Mouse (Mus musculus): Measurements from ENCODE around the gene Wdfy2. TPM values are rescaled to one million over a fixed set of nuclear protein-coding genes. Genes with fewer than 3 reads are reported as not detected.

The Wdfy2 gene
- polyA plus RNA-seq, 1 experiment: 11.2 TPM

DNA sequence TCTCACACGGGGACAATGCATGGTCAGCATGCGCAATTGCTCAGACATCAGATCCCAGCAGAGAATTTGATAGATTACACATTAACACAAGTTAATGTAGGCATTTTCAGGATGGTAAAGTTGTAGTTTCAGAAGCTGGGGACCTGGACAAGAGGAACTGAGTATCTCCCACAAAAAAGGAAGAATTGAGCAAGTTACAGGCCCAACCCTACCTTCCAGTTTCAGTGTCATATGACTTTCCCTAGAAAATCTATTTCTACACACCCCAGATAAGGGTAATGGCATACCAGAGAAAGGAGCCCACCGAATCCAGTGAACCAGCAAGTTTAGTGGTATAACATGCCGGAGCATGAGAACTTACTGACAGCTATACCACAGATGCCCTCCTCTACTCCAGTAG, 126.2 kb downstream of the Wdfy2 start:
- TF ChIP-seq CTCF (IDR thresholded peaks at IDR 0.05; ENCODE audit: low read depth, low read length): no peak
- TF ChIP-seq POLR2A (IDR thresholded peaks at IDR 0.05; ENCODE audit: insufficient read depth, low read length): no peak
- no peak for TF ChIP-seq EP300 (IDR thresholded peaks at IDR 0.05; ENCODE audit: insufficient read depth, low read depth, low read length)
- Histone ChIP-seq H3K27me3 (ENCODE audit: control insufficient read depth, insufficient read depth, low read length, poor library complexity, severe bottlenecking) (no peaks in the 10 kb centered on the region), H3K9ac (ENCODE audit: low read depth, poor library complexity, severe bottlenecking) (no peak overlapping the region), H3K9me3 (replicated peaks; ENCODE audit: control insufficient read depth, insufficient read depth, low read length, poor library complexity, severe bottlenecking) (no peaks in the 10 kb centered on the region), H3K27ac (ENCODE audit: insufficient read depth, low read length) (no peak overlapping the region), H3K4me1 (ENCODE audit: control insufficient read depth, insufficient read depth, low read length) (no peaks in the 10 kb centered on the region), H3K4me3 (ENCODE audit: low read depth, low read length) (no peak overlapping the region), H3K36me3 (ENCODE audit: control insufficient read depth, insufficient read depth, low read length, poor library complexity, severe bottlenecking) (no peaks in the 10 kb centered on the region)

DNA sequence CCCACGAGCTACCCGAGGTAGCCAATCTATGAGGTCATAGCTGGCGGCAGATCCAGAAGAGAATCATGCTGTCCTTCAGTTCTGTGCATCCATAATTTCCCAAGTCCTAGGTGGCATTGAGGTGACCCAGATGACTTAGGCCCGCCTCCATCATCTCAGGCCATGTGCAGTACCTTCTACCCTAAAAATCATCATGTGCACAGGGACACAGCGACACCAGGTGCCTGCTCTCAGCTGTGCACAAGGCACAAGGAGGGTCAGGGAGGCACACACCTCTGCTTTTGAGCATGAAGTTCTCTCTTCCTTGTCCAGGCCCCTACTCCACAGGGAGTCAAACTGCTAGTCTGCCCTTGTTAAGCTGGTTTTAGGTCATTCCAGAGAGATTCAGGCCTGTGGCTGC, 127.9 kb downstream of the Wdfy2 start:
- no peaks in the 10 kb centered on the region for H3K4me1 ChIP-seq (ENCODE audit: control insufficient read depth, insufficient read depth, low read length)
- no peaks in the 10 kb centered on the region for H3K36me3 ChIP-seq (ENCODE audit: control insufficient read depth, insufficient read depth, low read length, poor library complexity, severe bottlenecking)
- peak; percentile 61 for TF ChIP-seq CTCF (IDR thresholded peaks at IDR 0.05; ENCODE audit: low read depth, low read length)
- no peak for TF ChIP-seq EP300 (IDR thresholded peaks at IDR 0.05; ENCODE audit: insufficient read depth, low read depth, low read length)
- H3K9ac ChIP-seq (ENCODE audit: low read depth, poor library complexity, severe bottlenecking): no peak overlapping the region
- no peak overlapping the region for H3K27ac ChIP-seq (ENCODE audit: insufficient read depth, low read length)
- H3K9me3 ChIP-seq (replicated peaks; ENCODE audit: control insufficient read depth, insufficient read depth, low read length, poor library complexity, severe bottlenecking): no peaks in the 10 kb centered on the region
- H3K27me3 ChIP-seq (ENCODE audit: control insufficient read depth, insufficient read depth, low read length, poor library complexity, severe bottlenecking): no peaks in the 10 kb centered on the region
- H3K4me3 ChIP-seq (ENCODE audit: low read depth, low read length): no peak overlapping the region

DNA sequence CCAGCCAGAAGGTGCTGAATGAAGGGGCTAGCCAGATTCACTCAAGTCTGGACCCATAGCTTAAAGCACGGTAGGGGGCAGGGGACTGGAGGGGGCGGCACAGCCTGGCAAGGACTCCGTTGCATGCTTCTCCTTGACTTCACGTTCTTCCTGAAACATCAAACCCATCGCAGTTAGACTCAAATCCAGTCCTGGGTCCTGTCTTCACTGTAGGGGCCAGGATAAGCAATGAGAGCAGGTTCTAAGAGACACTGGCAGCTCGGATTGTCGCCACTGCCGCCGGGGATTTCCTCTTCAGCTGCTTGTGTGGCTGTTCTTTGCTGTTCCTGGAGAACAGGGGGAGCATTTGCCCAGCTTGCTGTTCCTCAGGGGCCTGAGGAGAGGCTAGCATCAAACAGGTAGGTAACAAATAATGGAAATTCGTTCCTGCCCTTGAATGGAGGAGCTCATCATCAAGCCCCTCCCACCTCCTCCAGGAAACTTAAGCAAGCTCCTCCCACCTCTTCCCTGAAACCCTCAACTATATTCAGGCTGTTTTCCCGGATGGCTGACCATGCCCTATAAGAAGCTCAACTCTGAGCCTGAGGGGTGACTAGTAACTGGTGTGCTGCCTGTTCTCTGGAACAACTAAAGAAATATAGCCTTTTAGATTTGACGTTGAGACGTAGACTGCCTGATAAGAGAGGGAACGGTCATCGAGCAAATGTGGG, 128.5 kb downstream of the Wdfy2 start:
- H3K27me3 ChIP-seq (ENCODE audit: control insufficient read depth, insufficient read depth, low read length, poor library complexity, severe bottlenecking): no peaks in the 10 kb centered on the region
- no peaks in the 10 kb centered on the region for H3K36me3 ChIP-seq (ENCODE audit: control insufficient read depth, insufficient read depth, low read length, poor library complexity, severe bottlenecking)
- no peaks in the 10 kb centered on the region for H3K4me1 ChIP-seq (ENCODE audit: control insufficient read depth, insufficient read depth, low read length)
- no peak overlapping the region for H3K9ac ChIP-seq (ENCODE audit: low read depth, poor library complexity, severe bottlenecking)
- peak overlapping the region; percentile 27 for H3K4me3 ChIP-seq (ENCODE audit: low read depth, low read length)
- H3K9me3 ChIP-seq (replicated peaks; ENCODE audit: control insufficient read depth, insufficient read depth, low read length, poor library complexity, severe bottlenecking): no peaks in the 10 kb centered on the region
- TF ChIP-seq EP300 (IDR thresholded peaks at IDR 0.05; ENCODE audit: insufficient read depth, low read depth, low read length) (no peak), POLR2A (IDR thresholded peaks at IDR 0.05; ENCODE audit: insufficient read depth, low read length) (no peak), CTCF (IDR thresholded peaks at IDR 0.05; ENCODE audit: low read depth, low read length) (no peak)
- no peak overlapping the region for H3K27ac ChIP-seq (ENCODE audit: insufficient read depth, low read length)

DNA sequence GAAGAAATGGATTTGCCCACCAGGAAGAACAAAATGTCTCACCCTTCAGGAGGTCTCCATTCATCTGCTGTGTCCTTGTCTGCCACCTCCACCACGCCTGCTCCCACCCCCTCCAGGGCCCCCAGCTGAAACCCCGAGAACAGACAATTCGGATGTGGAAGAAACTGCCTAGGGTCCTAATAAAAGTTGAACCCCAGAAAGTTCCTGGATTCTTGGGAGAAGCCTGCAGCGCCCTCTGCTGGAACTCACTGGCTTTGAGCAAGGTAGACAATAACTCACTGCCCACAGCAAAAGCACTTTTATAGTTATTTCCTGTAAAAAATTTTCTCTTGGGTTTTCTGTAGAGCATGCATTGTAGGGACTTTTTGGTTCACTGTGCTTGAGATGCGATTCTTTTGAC, 137.6 kb downstream of the Wdfy2 start:
- Histone ChIP-seq H3K9ac (ENCODE audit: low read depth, poor library complexity, severe bottlenecking) (no peak overlapping the region), H3K27me3 (ENCODE audit: control insufficient read depth, insufficient read depth, low read length, poor library complexity, severe bottlenecking) (no peaks in the 10 kb centered on the region), H3K36me3 (ENCODE audit: control insufficient read depth, insufficient read depth, low read length, poor library complexity, severe bottlenecking) (no peaks in the 10 kb centered on the region), H3K4me3 (ENCODE audit: low read depth, low read length) (no peak overlapping the region), H3K4me1 (ENCODE audit: control insufficient read depth, insufficient read depth, low read length) (no peaks in the 10 kb centered on the region), H3K27ac (ENCODE audit: insufficient read depth, low read length) (no peak overlapping the region), H3K9me3 (replicated peaks; ENCODE audit: control insufficient read depth, insufficient read depth, low read length, poor library complexity, severe bottlenecking) (no peaks in the 10 kb centered on the region)
- TF ChIP-seq POLR2A (IDR thresholded peaks at IDR 0.05; ENCODE audit: insufficient read depth, low read length) (no peak), EP300 (IDR thresholded peaks at IDR 0.05; ENCODE audit: insufficient read depth, low read depth, low read length) (no peak), CTCF (IDR thresholded peaks at IDR 0.05; ENCODE audit: low read depth, low read length) (peak; percentile 63)

DNA sequence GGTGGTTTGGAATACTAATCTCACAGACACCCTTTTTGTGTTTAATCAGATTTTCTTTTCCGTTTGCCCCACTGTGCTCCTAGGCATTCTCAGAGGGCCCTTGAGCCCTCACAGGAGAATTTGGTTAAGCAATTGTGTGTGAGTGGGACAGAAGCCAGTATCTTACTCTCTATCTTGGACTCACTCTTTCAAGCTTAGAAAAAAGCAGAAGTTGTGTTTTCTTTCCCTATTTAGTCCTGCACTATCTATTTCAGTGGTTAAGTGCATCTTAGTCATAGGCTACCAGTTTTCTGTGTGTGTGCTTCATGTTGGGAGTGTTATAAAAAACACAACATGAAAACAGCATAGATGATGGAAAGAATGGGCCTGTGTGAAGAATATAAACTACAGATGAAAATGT, 142.3 kb downstream of the Wdfy2 start:
- H3K9ac ChIP-seq (ENCODE audit: low read depth, poor library complexity, severe bottlenecking): no peak overlapping the region
- TF ChIP-seq POLR2A (IDR thresholded peaks at IDR 0.05; ENCODE audit: insufficient read depth, low read length): no peak
- TF ChIP-seq CTCF (IDR thresholded peaks at IDR 0.05; ENCODE audit: low read depth, low read length): no peak
- no peak for TF ChIP-seq EP300 (IDR thresholded peaks at IDR 0.05; ENCODE audit: insufficient read depth, low read depth, low read length)
- H3K27ac ChIP-seq (ENCODE audit: insufficient read depth, low read length): no peak overlapping the region
- H3K27me3 ChIP-seq (ENCODE audit: control insufficient read depth, insufficient read depth, low read length, poor library complexity, severe bottlenecking): no peaks in the 10 kb centered on the region
- H3K36me3 ChIP-seq (ENCODE audit: control insufficient read depth, insufficient read depth, low read length, poor library complexity, severe bottlenecking): no peaks in the 10 kb centered on the region
- no peak overlapping the region for H3K4me3 ChIP-seq (ENCODE audit: low read depth, low read length)
- H3K4me1 ChIP-seq (ENCODE audit: control insufficient read depth, insufficient read depth, low read length): no peaks in the 10 kb centered on the region
- no peaks in the 10 kb centered on the region for H3K9me3 ChIP-seq (replicated peaks; ENCODE audit: control insufficient read depth, insufficient read depth, low read length, poor library complexity, severe bottlenecking)

DNA sequence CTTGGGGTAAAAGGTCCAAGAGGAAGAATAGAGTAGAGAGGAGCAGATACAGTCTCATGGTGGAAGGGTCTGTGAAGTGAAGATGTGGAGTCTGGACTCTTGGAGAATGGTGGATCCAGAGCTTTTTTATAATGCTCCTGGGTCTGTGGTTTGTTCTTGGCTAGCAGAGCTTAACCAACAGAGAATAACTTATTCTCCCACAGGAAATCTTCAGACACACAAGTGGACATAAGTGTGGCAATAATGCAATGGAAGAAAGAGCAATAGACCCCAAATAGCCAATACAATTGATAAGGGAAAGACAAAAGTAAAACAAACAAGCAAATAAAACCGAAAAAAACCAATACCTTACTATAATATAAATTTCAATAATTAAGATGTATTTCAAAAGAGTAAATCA, 146.9 kb downstream of the Wdfy2 start, which contains the start of gene Defb48:
Gene Defb48, minus strand, starts transcription at position 101 of the 400 bp plus-strand sequence.
- Histone ChIP-seq H3K4me3 (ENCODE audit: low read depth, low read length) (no peak within 1 kb of the TSS), H3K9me3 (replicated peaks; ENCODE audit: control insufficient read depth, insufficient read depth, low read length, poor library complexity, severe bottlenecking) (no peaks in the 10 kb centered on the region), H3K27me3 (ENCODE audit: control insufficient read depth, insufficient read depth, low read length, poor library complexity, severe bottlenecking) (no peaks in the 10 kb centered on the region), H3K4me1 (ENCODE audit: control insufficient read depth, insufficient read depth, low read length) (no peaks in the 10 kb centered on the region), H3K36me3 (ENCODE audit: control insufficient read depth, insufficient read depth, low read length, poor library complexity, severe bottlenecking) (no peaks in the 10 kb centered on the region), H3K27ac (ENCODE audit: insufficient read depth, low read length) (no peak within 1 kb of the TSS), H3K9ac (ENCODE audit: low read depth, poor library complexity, severe bottlenecking) (no peak within 1 kb of the TSS)
- no peak for TF ChIP-seq EP300 (IDR thresholded peaks at IDR 0.05; ENCODE audit: insufficient read depth, low read depth, low read length)
- TF ChIP-seq POLR2A (IDR thresholded peaks at IDR 0.05; ENCODE audit: insufficient read depth, low read length): no peak
- no peak for TF ChIP-seq CTCF (IDR thresholded peaks at IDR 0.05; ENCODE audit: low read depth, low read length)

All from ES-Bruce4 (cell line).